Mouse (Mus musculus): ENCODE data around the gene Bahd1. TPM values are rescaled to one million over a fixed set of nuclear protein-coding genes. Genes with fewer than 3 reads are reported as not detected.

Gene Bahd1
- total RNA-seq, 2 experiments from 2014 or later = 3.2 to 5.1 TPM

DNA sequence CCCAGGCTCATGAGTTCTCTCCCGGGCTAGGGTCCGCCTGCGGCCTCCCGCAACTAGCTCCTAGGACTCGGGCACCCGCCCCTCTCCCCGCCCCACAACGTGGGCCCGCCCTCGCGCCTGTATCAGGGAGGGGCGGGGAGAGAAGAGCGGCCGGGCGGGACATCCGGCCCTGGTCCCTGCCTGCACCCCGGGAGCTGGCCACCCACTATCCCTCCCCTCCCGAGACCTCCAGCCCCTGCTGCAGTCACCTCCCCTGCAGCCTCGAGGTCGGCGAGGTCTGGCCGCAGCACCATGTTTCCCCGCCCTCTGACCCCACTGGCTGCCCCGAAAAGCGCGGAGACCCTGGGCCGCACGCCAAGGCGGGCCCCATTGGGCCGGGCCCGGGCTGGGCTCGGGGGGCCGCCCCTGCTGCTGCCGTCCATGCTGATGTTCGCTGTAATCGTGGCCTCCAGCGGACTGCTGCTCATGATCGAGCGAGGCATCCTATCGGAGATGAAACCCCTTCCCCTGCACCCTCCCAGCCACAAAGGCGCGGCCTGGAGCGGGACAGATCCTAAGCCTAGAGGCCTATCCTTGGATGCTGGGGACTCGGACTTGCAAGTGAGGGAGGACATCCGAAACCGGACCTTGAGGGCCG lies 26.3 kb downstream of the Bahd1 start, which contains the start of gene Chst14:
Chst14 (plus strand) TSS at position 136 of the 637 bp plus-strand sequence.
- peak; percentile 91 for ATAC-seq (ENCODE audit: poor library complexity, severe bottlenecking)

DNA sequence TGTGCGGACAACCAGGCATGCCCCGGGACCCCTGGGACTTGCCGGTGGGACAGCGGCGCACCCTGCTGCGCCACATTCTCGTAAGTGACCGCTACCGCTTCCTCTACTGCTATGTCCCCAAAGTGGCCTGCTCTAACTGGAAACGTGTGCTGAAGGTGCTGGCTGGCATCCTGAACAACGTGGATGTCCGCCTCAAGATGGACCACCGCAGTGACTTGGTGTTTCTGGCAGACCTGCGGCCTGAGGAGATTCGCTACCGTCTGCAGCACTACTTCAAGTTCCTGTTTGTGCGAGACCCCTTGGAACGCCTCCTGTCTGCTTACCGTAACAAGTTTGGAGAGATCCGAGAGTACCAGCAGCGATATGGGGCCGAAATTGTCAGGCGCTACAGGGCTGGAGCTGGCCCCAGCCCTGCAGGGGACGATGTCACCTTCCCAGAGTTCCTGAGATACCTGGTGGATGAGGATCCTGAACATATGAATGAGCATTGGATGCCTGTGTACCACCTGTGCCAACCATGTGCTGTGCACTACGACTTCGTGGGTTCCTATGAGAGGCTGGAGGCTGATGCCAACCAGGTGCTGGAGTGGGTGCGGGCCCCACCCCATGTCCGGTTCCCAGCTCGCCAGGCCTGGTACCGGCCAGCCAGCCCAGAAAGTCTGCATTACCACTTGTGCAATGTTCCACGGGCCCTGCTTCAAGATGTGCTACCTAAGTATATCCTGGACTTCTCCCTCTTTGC lies 27.0 kb downstream of the Bahd1 start:
- peak; percentile 41 for ATAC-seq (ENCODE audit: poor library complexity, severe bottlenecking)

GRCm38 (mm10) chr2:118941341-118941740 lies 41.2 kb downstream of the Bahd1 start:
- ATAC-seq (ENCODE audit: poor library complexity, severe bottlenecking) = no peak

GRCm38 (mm10) chr2:118943232-118943631 lies 43.1 kb downstream of the Bahd1 start:
- ATAC-seq (ENCODE audit: poor library complexity, severe bottlenecking) = no peak

DNA sequence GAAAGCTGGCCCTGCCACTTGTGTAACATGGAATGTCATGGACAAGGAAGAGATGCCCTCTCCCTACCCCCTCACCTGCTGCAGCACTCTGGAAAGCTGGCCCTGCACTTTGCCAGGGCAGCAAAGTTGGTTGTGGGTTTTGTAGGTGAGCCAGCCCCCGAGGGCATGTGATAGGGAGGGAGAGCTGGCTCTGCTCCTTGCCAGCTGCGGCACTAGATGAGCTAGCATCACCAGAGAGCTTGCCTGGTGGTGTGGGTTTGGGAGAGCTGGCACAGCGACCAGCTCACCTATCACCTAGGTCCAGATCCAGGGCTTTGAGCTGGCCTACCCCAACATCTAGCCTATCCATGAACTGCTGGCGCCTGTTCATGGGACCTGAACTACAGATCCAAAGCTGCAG lies 48.6 kb downstream of the Bahd1 start:
- ATAC-seq (ENCODE audit: poor library complexity, severe bottlenecking) = no peak

- no peak for ATAC-seq (ENCODE audit: poor library complexity, severe bottlenecking)
Observed at GRCm38 (mm10) chr2:118949699-118950098, 49.5 kb downstream of the Bahd1 start.

DNA sequence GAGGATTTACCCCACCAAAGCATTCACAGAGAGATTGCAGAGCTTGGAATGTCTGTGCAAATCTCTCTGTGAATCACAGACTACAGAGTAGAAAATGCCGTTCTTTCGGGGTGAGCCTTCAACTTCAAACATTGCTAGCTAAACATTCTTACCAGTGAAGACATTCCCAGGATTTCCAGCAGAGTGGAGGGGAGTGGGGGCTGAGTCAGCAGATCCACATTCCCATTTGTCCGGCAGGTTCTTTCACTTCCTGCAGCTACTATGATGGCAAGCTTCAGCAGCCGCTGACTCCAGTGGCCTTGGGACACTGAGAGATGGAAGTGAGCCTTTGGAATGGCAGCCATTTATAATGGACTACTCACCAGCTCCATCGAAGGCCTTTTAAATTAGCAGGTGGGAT lies 56.3 kb downstream of the Bahd1 start:
- ATAC-seq (ENCODE audit: poor library complexity, severe bottlenecking) = no peak

DNA sequence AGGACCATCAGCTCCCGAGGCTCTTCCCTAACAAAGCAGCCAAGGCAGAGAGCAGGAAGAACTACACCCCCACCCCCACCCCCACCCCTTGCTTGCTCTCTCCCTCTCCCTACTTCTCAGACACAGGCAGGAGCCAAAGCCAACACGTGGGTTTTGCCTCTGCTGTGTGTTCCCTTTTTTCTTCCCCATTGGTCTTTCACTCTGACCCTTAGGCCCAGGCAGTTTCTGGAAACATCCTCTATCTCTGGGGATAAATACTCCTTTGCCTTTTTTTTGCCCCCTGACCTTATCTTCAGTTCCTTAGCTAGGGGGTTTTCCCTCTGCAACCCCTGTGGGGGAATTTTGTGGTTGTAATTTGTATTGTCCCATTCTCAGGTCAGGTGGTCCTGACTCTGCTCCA lies 59.5 kb downstream of the Bahd1 start:
- no peak for ATAC-seq (ENCODE audit: poor library complexity, severe bottlenecking)

DNA sequence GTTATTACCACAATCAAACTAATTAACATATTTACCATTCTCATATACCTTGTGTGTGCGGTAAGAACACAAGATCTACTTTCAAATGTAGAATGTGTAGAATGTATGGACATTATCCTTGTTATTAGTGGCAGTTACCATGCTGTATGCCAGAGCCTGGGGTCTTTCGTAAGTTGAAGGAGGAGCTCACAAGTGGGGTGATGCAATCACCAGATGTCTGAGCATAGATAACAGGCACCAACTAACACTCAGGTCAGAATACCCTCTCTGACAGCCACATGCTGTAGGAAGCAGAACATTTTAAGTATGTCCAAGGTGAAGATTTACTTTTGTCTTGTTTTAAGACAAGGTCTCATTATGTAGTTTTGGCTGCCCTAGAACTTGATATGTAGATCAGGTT lies 60.2 kb downstream of the Bahd1 start:
- ATAC-seq (ENCODE audit: poor library complexity, severe bottlenecking) = peak; percentile 43

DNA sequence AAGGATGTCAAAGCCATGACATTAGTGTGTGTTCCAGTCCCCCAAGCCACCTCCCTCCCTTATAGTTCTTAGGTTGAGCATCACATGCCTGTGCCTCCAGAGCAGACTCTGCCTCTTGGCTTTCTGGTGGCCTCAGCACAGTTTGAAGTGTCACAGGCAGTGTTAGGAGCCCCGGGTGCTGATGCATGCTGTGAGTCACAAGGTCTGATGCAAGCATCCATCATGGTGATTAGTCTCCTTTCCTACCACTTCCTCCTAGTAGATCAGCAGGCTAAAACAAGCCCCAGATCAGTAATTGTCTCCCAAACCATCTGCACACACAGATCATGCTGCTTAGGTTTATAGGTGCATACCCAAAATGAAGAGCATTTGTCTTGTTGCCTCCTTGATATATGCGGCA lies 61.4 kb downstream of the Bahd1 start:
- ATAC-seq (ENCODE audit: poor library complexity, severe bottlenecking) = peak; percentile 90

DNA sequence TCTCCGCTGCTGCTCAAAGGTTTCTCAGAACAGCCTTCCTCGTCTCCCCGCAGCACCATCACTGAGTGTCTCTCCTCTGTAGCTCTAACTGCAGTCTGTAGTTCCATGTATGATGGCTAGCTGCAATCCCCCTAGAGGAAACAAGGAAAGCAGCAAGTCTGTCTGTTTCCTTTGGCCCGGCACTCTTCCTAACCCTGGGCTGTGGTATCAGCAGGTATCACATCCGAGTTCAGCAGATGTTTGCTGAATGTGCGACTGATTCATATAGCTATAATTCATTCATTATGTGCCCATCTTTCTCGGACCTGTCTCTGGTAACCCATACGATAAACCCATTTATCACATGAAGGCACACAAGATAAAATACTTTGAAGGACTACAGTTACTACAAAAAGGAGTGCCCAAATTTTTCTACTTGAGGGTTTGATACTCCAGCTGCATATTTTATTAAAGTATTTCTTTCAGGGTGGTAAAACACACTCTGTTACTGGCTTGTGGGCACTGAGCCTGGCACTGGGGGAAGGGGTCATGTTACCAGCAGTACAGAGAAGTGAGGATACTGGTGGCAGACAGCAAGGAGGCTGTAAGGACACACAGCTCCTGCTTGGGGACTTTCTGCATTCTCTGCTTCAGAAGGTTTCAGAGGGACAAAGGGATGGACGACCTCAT lies 63.0 kb downstream of the Bahd1 start:
- ATAC-seq (ENCODE audit: poor library complexity, severe bottlenecking) = no peak

GRCm38 (mm10) chr2:118963676-118964012 lies 63.5 kb downstream of the Bahd1 start:
- ATAC-seq (ENCODE audit: poor library complexity, severe bottlenecking) = no peak

DNA sequence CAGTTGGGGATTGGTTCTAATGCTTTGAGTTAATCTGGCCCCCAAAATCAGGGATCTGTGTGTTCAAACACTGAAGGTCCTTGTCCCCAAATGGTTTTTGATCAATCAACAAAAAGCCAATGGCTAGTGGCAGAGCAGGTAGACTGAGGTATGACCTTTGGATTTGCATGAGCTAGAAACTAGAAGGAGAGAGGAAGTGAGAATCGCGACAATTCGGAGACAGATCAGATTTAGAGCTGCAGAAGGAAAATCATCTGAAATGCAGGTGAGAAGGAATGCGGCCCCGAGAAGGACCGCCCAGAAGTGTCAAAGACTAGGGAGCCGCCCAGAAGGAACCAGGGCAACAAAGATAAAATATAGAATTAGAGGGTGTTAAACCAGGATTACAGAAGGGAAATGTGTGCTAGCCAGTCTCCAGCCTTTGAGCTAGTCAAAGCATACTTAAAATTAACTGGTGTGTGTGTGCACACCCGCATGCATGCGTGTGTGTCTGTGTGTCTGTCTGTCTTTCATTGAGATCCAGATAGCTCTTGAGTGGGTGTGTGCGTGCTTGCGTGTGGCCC lies 69.5 kb downstream of the Bahd1 start:
- ATAC-seq (ENCODE audit: poor library complexity, severe bottlenecking) = no peak

GRCm38 (mm10) chr2:118972048-118972447 lies 71.9 kb downstream of the Bahd1 start:
- no peak for ATAC-seq (ENCODE audit: poor library complexity, severe bottlenecking)

DNA sequence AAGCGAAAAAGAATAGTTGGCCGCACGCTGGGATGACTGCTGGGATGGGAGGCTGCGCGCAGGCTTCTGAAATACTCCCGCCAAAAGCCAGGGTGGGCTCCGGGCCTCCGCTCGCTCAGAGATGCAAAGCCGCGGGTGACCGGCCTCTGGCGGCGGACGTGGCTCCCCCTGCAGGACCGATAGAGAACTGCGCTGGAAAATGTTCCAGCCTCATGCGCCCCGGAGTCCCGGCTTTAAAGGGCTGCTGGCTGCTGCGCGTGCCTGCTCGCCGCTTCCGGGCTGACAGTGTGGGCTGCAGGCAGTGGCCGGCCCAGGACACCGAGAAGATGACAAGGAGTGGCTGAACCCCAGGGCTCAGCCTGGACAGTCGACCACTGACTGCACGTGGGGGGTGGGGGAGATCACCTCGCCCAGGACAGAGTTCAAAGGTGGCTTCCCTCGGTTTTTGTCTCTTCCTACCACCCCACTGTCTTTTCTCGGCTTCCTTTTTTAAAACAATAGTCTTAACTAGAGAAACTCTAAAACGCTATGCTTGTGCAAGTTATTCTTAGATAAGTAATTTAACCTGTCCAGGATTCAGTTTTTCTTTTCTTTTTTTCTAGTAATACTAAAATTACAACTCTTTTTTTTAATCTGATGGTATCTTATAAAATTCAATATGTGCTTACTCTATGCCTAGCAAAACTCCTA lies 72.7 kb downstream of the Bahd1 start:
- ATAC-seq (ENCODE audit: poor library complexity, severe bottlenecking) = peak; percentile 89

Other genes starting within 250 kb of the Bahd1 start
- gene Pak6, start 237.1 kb upstream of the Bahd1 start, total RNA-seq (2015) = not detected in 2 replicates
- gene Pak6, start 237.1 kb upstream of the Bahd1 start, total RNA-seq (2017) = not detected in 2 replicates
- gene Ankrd63, start 196.4 kb upstream of the Bahd1 start, total RNA-seq (2015) = 0.07 and 0.11 TPM in 2 replicates
- gene Ankrd63, start 196.4 kb upstream of the Bahd1 start, total RNA-seq (2017) = 0.07 and 0.12 TPM in 2 replicates
- 48.2 and 48.4 TPM in 2 replicates for gene Plcb2, start 171.9 kb upstream of the Bahd1 start, total RNA-seq (2015)
- 38.1 and 46.9 TPM in 2 replicates for gene Plcb2, start 171.9 kb upstream of the Bahd1 start, total RNA-seq (2017)
- 12.0 and 15.3 TPM in 2 replicates for gene Inafm2, start 154.6 kb upstream of the Bahd1 start, total RNA-seq (2015)
- gene Inafm2, start 154.6 kb upstream of the Bahd1 start, total RNA-seq (2017) = 10.6 and 11.2 TPM in 2 replicates
- gene Ccdc9b, start 137.7 kb upstream of the Bahd1 start, total RNA-seq (2015) = 0.16 TPM in 1 of 2 replicates, not detected in the other
- gene Ccdc9b, start 137.7 kb upstream of the Bahd1 start, total RNA-seq (2017) = 0.44 and 0.53 TPM in 2 replicates
- not detected in 2 replicates for gene Phgr1, start 127.6 kb upstream of the Bahd1 start, total RNA-seq (2015)
- gene Phgr1, start 127.6 kb upstream of the Bahd1 start, total RNA-seq (2017) = not detected in 2 replicates
- 0.02 TPM in 1 of 2 replicates, not detected in the other for gene Disp2, start 120.7 kb upstream of the Bahd1 start, total RNA-seq (2015)
- not detected in 2 replicates for gene Disp2, start 120.7 kb upstream of the Bahd1 start, total RNA-seq (2017)
- gene Knstrn, start 86.4 kb upstream of the Bahd1 start, total RNA-seq (2015) = 58.8 and 59.7 TPM in 2 replicates
- 182 and 217 TPM in 2 replicates for gene Knstrn, start 86.4 kb upstream of the Bahd1 start, total RNA-seq (2017)
- gene Ivd, start 38.4 kb upstream of the Bahd1 start, total RNA-seq (2015) = 11.4 and 12.9 TPM in 2 replicates
- 21.6 and 28.0 TPM in 2 replicates for gene Ivd, start 38.4 kb upstream of the Bahd1 start, total RNA-seq (2017)
- gene Chst14, start 26.1 kb downstream of the Bahd1 start, total RNA-seq (2015) = 4.6 and 5.3 TPM in 2 replicates
- 1.4 and 3.5 TPM in 2 replicates for gene Chst14, start 26.1 kb downstream of the Bahd1 start, total RNA-seq (2017)
- 10.7 and 12.2 TPM in 2 replicates for gene Ccdc32, start 129.0 kb downstream of the Bahd1 start, total RNA-seq (2015)
- 14.1 and 16.3 TPM in 2 replicates for gene Ccdc32, start 129.0 kb downstream of the Bahd1 start, total RNA-seq (2017)
- 2.5 and 2.8 TPM in 2 replicates for gene Rpusd2, start 134.4 kb downstream of the Bahd1 start, total RNA-seq (2015)
- gene Rpusd2, start 134.4 kb downstream of the Bahd1 start, total RNA-seq (2017) = 2.5 and 4.8 TPM in 2 replicates
- 65.3 and 69.5 TPM in 2 replicates for gene Knl1, start 146.7 kb downstream of the Bahd1 start, total RNA-seq (2015)
- gene Knl1, start 146.7 kb downstream of the Bahd1 start, total RNA-seq (2017) = 79.4 and 82.1 TPM in 2 replicates
- 20.7 and 22.1 TPM in 2 replicates for gene Rad51, start 212.4 kb downstream of the Bahd1 start, total RNA-seq (2015)
- gene Rad51, start 212.4 kb downstream of the Bahd1 start, total RNA-seq (2017) = 12.3 and 26.8 TPM in 2 replicates